Mouse (Mus musculus): ENCODE results near the gene Notch1.

Notch1 gene

DNA sequence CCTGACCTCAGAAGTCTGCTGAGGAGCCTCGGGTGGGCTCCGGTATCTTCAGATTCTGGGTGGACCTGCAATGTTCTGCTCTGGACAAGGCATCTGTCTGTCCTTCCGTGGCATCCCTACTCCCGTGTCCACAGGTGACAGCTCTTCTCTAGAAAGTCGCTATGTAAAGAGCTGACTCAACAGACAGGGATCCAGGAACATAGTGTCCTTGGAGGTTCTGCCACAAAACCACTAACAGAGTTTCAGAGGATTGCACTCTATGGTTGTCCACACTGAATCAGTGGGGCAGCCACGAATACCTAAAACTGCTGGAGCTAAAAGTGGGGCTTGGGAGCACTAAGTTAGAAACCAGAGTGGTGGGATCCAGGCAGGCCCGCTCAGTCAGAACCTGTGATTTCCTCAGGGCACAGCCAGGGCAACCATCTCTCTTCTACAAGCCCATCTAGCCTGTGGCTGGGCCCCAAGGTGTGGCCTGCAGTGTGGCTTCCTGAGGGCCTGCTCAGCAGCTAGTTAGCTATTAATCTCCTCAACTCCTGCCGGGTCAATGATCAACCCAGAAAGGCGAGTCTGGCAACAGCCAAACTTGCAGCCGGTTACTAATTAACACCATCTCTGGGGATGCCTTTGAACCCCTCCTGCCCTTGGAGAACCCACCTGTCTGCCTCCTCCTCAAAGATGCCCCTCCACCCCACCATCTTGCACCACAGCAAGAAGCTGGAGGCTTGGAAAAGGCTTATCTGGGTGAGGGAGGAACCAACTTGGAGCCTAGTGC, 34.6 kb downstream of the Notch1 start:
- no peak for DNase-seq (ENCODE audit: low read depth, low spot score)

DNA sequence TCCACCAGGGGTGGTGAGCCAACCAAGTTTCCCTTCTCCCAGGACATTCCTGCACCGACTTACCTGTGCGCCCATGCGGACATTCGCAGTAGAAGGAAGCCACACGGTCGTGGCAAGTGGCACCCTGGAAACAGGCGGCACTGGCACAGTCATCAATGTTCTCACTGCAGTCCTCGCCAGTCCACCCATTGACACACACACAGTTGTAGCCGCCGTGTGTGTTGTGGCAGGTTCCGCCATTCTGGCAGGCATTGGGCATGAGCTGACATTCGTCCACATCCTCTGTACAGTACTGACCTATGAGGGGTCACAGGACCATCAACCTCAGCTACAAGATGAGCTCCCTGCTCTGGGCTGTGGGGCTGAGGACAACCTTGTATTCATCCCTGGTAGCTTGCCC, 35.6 kb downstream of the Notch1 start:
- DNase-seq (ENCODE audit: low read depth, low spot score), result no peak

DNA sequence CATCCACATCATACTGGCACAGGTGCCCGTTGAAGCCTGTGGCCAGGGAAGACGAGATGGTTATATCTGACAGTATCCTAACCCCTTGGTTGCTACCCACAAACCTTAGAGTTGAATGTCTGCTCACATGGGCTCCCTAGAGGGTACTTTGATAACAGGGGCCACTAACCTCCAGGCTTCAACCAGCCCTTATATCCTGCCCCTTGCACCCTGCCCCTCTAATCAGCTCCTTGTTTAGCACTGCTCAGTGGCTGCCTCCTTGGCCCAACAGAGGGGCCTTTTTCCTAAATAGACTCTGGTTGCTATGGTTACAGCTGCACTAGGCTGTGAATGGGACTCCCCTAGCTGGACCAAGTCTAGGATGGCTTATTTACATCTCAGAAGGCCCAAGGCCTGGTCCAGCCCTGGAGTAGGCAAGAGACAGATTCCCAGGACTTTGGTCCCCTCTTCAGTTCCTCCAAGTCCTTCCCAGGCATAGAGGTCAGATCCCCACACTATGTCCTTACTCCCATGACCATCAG, 37.7 kb downstream of the Notch1 start:
- DNase-seq (ENCODE audit: low read depth, low spot score), result no peak

DNA sequence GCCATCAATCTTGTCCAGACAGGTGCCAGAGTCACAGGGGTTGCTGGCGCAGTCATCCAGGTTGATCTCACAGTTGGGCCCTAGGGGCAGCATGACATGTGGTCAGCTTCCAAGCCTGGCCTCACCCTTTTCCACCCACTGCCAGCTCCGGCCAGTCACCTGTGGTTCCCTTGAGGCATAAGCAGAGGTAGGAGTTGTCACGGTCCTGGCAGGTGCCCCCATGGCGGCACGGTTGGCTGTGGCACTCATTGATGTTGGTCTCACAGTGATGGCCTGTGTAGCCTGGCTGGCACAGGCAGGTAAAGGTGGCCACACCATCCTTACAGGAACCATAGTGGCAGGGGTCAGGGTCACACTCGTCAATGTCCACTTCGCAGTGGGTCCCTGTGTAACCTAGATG, 38.6 kb downstream of the Notch1 start:
- no peak for DNase-seq (ENCODE audit: low read depth, low spot score)

DNA sequence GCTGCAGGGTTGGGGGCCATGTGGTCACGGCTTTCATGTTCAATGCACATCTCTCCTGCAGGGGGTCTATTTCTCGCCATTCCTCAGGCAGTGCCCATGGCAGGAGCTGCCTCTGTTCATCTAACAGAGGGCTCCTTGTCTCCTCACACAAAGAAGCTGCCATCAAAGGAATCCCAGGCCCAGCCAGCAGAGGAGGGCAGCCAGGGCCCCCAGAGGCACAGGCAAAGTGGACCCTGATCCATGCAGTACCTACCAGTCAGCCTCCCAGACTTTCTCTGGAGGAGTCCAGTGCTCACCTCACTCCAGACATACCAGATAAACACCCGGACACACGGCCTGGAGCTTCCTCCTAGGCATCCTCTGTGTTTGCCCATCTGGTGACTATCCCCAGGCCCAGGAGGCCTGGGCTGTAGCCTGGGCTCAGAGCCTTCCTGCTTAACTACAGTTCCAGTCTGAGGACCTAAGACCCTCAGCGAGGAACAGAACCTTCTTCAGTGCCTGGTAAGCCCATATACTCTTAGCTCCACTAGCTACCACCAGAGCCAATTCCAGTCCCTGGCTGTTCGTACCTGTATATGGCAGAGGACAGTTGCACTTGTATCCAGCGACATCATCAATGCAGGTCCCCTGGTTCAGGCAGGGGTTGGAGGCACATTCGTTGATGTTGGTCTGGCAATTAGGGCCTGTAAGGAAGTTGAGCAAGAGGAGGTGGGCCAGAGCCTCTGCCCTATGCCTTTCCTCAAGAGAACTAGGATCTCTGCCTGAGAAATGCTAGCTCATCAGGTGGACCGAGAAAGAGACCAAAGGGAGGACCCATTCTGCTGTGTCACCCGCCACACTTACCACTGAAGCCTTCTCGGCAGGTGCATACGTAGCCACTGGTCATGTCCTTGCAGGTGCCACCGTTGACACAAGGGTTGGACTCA, 40.7 kb downstream of the Notch1 start:
- no peak for DNase-seq (ENCODE audit: low read depth, low spot score)

DNA sequence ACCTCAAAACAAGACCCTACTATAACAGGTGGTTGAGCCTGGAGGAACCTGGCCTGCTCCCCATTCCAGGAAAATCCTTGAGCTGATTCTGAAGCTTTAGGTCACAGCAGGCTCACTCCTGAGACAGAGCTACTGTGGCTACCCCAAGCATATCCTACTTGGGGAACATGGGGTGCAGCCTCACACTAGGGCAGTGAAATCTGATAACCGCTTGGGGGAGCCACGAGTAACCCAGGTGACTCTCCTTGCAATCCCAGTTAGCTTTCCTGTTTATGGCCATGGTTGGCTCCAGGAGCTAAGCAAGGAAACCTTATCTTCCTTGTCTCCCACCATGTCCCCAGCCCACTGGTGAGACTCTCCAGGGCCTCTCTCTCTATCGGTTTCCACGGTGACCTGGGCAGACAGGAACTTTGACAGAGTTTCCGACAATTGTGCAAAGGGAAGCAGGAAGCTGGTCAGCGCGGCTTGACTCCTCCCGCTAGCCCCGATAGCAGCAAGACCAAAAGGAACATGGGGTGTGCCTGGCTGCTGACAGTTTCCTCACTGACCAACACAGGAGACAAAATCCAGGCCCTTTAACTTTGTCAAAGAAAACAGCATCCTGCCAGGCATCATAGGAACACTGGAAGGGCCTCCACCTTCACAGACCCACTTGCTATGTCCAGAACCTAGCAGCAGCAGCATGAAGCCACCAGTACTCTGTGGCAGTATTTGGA, 41.5 kb downstream of the Notch1 start:
- no peak for DNase-seq (ENCODE audit: low read depth, low spot score)

DNA sequence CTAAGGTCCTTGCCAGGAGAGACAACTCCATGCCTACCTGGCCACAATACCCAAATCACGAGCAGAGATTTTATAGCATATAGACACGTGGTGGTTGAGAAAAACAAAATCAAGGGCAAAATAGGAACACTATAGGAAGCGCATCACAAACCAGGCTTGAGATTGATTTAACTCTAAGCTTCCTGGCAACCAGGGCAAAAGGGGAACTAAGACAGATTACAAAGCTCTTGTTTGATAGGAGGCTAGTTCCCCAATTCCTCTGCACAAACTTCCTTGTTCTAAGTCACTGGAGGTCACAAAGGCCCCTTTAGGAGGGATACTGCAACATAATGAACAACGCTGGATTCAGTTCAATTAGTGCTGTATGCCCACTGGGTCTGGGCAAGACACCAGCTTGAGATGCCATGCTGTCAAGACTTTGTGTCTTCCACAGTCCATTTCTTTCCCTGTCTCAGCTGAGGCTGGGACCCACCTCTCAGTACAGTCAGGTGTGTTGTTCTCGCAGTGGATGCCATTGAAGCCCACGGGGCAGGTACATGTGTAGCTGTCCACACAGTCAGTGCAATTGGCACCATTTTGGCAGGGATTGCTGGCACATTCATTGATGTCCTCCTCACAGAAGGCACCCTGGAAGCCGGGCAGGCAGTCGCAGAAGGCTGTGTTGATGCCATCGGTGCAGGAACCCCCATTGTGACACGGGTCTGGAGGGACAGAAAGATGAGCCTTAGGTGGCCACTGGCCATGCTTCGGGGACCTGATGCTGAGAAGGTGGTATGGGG, 44.0 kb downstream of the Notch1 start:
- no peak for DNase-seq (ENCODE audit: low read depth, low spot score)

DNA sequence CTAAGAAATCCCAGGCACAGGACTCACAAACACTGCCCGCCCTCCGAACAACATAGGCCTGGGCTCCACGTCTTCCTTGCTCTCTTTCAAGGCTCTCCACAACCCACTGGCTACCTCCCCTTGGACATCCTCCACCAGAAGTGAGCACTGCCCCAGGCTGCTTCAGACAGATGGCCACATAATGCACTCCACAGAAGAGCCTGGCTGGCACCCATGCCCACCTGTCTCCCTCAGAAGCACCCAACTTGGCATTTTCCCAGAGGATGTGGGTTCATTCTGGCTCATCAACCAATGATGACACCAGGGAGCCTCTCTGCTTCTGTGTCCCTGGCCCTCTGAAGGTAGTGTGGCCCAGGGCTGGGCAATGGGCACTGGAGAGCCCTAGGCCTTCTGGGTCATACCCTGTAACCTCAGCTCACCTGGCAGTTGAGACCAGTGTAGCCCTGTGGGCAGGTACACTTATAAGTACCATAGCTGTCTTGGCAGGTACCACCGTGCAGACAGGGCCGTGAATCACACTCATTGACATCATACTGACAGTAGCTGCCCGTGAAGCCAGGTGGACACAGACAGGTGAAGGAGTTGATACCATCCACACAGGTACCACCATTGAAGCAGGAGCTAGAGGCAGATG, 44.7 kb downstream of the Notch1 start:
- DNase-seq (ENCODE audit: low read depth, low spot score), result no peak

DNA sequence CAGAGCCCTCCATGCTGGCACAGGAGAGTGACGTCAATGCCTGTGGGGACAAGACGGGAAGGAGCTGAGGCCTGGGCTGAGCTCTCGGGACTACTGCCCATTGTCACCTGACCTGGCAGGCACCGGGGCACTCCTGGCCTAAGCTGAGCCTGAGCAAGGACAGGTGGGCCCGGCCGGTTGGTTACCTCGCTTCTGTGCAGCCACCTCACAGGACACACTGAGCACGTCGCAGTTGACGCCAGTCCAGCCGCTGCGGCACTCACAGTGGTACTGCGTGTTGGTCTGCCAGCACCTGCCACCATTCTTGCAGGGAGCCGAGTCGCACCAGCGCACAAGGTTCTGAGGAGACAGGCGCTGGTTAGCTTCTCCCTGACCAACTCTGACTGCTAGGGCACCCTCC, 45.5 kb downstream of the Notch1 start:
- no peak for DNase-seq (ENCODE audit: low read depth, low spot score)

DNA sequence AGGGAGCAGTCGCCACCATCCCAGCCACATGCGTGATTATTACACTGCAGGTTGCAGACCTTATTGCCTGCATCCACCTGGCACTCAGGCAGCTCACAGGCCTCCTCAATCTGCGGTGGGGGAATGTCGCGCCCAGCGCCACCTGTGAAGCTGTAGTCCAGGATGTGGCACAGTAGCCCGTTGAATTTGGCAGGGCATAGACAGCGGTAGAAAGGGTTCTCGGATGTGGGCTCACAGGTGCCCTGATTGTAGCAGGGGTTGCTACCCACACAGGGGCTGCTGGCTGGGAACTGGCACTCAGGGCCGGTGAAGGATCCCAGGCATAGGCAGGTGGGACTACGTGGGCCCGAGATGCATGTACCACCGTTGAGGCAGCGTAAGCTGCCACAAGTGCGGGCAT, 48.1 kb downstream of the Notch1 start:
- DNase-seq (ENCODE audit: low read depth, low spot score), result no peak

DNA sequence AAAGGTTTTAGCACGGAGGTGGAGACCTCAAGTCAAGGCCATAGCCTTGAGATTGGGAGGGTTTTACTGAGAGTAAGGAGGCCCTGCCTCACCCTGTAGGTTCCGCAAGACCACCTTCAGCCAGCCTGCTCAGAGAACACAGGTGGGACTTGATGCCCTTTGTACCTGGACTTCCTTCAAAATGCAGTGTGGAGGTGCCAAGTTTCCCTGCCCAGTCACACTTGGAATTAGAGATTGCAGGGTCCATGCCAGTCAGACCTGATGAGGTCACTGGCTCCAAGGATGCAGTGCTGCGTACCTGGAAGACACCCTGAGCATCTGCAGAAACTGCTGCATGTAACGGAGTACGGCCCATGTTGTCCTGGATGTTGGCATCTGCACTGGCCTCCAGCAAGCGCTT, 53.1 kb downstream of the Notch1 start:
- no peak for DNase-seq (ENCODE audit: low read depth, low spot score)

DNA sequence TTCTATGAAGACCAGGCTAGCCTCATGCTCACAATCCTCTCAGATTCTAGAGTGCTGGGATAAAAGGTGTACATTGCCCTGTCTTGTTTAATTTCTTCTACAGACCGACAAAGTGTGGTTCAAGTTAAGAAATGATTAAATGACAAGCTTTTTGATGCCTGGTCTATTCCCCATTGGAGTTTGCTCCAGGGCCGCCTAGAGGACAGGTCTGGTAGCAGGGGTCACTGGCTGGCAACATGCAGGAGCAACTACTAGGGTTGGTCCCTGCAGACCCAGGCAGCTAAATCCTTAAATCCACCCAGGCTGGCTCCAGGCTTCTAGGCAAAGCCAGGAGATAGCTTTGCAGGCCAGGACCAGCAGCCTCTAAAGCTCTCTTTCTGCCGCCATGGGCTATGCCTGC, 53.5 kb downstream of the Notch1 start:
- DNase-seq (ENCODE audit: low read depth, low spot score), result no peak

DNA sequence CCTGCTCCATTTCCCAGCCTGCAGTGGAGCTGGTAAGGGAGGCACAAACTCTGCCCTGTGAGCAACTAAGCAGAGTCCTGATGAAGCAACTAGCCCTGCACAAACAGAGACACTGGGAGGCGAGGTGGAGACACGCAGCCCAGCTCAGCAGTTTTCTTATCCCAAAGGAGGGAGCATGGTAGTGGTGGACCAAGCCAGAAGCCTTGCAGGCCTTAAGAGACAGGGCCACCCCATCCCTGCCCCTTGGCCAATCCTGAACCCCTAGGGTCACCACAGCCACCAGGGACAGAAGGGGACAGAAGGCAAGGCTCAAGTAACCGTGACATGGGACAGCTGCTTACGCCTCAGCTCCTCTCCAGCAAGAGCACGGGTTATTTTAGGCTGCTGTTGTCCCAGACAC, 54.8 kb downstream of the Notch1 start:
- DNase-seq (ENCODE audit: low read depth, low spot score), result no peak

DNA sequence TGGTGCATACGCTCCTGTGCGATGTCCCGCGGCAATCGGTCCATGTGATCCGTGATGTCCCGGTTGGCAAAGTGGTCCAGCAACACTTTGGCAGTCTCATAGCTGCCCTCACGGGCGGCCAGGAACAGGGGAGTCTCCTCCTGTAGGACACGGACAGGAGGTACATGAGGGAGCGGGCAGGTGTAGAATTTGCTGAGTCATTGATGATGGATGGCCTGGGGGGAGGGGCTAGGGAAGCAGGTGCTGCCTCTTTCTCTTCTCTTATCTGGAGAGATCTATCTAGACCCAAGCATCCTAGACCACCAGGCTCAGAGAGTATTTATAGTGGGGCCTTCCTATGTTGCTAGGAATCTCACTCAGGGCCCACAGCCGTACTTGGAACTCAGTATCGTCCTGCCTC, 55.6 kb downstream of the Notch1 start:
- peak; percentile 83 for DNase-seq (ENCODE audit: low read depth, low spot score)

DNA sequence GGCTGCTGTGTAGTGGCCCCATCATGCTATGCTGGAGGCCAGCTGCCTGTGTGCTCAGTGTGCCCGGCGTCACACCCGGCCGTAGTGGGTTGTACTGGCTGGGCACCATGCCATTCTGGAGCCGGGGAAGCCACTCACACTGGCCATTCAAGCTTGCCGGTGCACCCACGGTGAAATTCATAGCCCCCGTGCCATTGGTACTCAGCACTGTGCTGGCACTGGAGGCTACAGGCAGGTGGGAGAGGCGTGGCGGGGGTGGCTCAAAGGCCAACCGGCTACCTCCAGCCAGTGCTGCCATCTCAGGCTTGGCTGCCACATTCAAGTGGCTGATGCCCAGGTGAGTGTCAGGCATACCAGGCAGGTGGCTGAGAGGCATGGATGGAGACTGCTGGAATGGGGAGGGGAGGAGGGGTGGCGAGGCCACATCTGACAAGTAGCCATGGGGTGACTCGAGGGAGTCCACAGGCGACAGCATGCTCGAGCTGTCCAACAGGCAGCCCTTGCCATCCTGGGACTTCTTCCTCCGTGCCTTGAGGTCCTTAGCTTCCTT, 56.3 kb downstream of the Notch1 start:
- DNase-seq (ENCODE audit: low read depth, low spot score), result no peak

DNA sequence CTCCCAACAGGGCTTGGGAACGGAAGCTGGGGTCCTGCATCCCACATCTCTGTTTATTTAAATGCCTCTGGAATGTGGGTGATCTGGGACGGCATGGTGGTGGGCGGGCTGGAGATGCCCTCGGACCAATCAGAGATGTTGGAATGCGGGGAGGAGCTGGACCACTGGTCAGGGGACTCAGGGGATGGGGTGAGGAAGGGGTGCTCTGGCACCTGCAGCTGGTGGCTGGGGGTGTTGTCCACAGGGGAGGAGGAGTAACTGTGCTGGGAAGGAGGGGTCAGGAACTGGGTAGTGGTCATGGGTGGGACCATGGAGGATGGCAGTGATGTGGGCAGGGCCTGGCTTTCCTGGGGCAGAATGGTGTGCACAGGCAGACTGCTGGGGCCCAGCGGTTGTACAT, 57.0 kb downstream of the Notch1 start:
- DNase-seq (ENCODE audit: low read depth, low spot score), result peak; percentile 89

DNA sequence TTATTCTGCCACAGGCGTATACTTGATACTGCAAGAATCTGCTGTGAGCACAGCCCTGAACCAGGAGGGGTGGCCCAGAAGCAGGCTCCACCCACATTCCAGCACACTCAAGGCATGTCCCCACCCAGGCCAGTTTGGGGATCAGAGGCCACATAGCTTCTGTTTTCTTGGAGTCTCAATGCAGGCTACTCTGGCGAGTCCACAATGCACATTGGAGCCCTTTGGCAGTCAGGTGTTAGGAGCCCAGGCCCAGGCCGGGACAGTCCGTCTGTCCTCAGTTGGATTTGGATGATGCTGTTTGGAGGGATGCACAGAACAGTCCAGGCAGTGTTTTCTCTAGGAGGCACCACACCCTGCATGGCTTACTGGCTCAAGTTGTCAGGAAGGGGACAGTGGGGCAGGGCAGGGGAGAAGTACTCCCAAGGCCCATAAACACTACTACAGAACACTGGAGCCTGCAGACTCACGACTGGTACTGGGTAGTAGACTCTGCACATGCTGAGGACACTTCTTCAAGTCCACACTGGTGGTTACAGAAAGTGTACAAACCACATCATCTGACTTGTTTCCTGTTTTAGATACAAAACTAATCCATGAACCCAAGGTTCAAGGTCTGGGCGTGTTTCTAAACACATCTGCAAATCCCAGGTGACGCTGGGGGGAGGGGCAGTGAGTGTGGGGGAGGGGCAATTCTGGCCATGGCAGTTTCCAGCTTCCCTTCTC, 57.9 kb downstream of the Notch1 start:
- peak; percentile 95 for DNase-seq (ENCODE audit: low read depth, low spot score)

DNA sequence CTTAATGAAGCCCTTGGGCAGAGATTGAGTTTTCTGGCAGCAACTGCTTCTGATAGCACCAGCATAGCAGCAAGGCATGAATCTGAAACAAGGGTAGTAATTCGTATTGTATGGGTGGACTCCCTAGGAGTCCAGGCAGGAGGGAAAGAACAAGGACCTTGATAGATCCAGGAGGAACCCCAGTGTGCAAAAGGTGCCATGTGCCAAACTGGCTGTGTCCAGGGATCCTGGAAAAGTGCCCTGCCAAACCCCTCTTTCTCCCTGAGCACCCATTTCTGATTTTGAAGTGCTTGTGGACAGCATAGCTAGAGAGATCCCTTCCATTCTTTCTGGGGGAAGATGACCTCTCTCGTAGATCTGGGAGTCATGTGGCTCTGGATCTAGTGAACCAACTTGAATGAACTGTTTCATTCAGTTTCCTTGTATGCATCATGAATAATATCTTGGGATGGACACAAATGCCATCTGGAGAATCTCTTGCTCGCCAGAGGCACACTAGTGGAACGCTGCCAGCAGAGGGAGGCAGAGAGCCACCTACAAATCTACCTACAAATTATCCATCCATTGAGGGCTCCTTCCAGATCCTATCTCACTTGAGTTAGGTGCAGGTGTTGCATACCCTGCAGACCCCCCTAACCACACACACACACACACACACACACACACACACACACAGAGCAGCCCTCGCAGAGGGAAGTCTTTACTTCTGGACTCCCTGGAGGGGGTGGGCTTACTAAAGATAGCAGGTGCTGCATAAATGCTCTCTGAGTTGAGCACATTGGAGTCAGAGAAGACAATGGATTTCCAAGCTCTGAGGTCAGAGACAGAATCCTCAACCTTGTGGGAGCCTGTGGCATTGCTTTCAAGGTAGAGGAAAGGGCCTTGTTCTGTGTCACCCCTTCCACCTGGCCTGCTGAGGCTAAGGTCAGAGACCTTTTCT, 67.1 kb downstream of the Notch1 start:
- DNase-seq (ENCODE audit: low read depth, low spot score), result peak; percentile 68

DNA sequence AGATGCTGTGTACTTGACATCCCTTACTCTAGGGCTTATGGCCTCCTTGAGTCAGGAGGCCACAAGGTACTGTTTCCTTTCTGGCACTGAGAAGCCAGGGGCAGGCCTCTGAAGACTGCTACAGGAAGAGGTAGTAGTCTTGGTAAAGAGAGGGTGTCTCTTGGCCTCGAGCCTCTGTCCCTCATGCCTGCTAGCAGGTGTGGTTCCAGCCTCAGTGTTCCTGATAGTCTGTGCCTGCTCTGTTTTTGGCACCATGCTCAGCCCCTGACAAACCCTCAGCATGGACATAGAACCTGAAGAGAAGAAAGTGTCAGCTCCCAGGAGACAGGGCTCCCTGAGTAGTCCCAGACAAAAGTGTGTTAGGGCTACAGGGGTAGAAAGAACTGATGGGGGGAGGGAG, 69.0 kb downstream of the Notch1 start:
- DNase-seq (ENCODE audit: low read depth, low spot score), result no peak
